Mouse (Mus musculus) limb, embryonic 11.5 days (tissue): ENCODE results near the gene Ppfibp1. TPM values are rescaled to one million over a fixed set of nuclear protein-coding genes. Genes with fewer than 3 reads are reported as not detected.

Source experiments
- ATAC-seq: fragments of 200-750 bp; cut with Nextera tagmentation; 2 replicates; pipeline ENCODE4 v1.8.0; 2017; ENCODE audit warnings: low read depth; ENCODE audit not compliant: insufficient number of reproducible peaks, low FRiP score, low TSS enrichment
- DNase-seq: peaks from one replicate; pipeline ENCODE4 v3.0.0-alpha.2; 2015; ENCODE audit warnings: low spot score
- H3K27ac ChIP-seq: fragments of 300-500 bp; sonication (generic); replicated peaks from 2 replicates; pipeline ENCODE4 v1.5.1; 2014; ENCODE audit warnings: low read depth, mild to moderate bottlenecking, low read length
- H3K27me3 ChIP-seq: fragments of 300-500 bp; sonication (generic); 2 replicates; pipeline ENCODE4 v1.6.1; 2014; ENCODE audit warnings: mild to moderate bottlenecking, low read length, mixed read lengths; ENCODE audit not compliant: control insufficient read depth, insufficient read depth
- H3K36me3 ChIP-seq: fragments of 300-500 bp; sonication (generic); 2 replicates; pipeline ENCODE4 v1.6.1; 2014; ENCODE audit warnings: mild to moderate bottlenecking, low read length, moderate library complexity, mixed read lengths; ENCODE audit not compliant: control insufficient read depth, insufficient read depth
- H3K4me1 ChIP-seq: fragments of 300-500 bp; sonication (generic); 2 replicates; pipeline ENCODE4 v1.6.1; 2014; ENCODE audit warnings: low read length, mixed read lengths; ENCODE audit not compliant: control insufficient read depth, insufficient read depth
- H3K4me2 ChIP-seq: fragments of 300-500 bp; sonication (generic); 2 replicates; pipeline ENCODE4 v1.6.1; 2014; ENCODE audit warnings: low read depth, mild to moderate bottlenecking, moderate library complexity; ENCODE audit not compliant: severe bottlenecking
- H3K4me3 ChIP-seq: fragments of 300-500 bp; sonication (generic); 2 replicates; pipeline ENCODE4 v1.5.1; 2014; ENCODE audit warnings: low read depth, low read length
- H3K9ac ChIP-seq: fragments of 300-500 bp; sonication (generic); 2 replicates; pipeline ENCODE4 v1.6.1; 2014; ENCODE audit warnings: mild to moderate bottlenecking, low read length
- H3K9me3 ChIP-seq: fragments of 300-500 bp; sonication (generic); 2 replicates; pipeline ENCODE4 v1.6.1; 2016; ENCODE audit warnings: low read length; ENCODE audit not compliant: control insufficient read depth
- WGBS: fragments of 180-500 bp; shearing (Covaris S2); extraction: QIAGEN DNeasy Blood & Tissue Kit; methylation state at CpG from one replicate; pipeline ENCODE4 v1.1.7; 2014; 5-methylcytosine and 5-hydroxymethylcytosine counted together
- polyA plus RNA-seq: library from polyadenylated mRNA; unstranded; fragments of >200 nt; fragmentation: Nextera tagmentation; extraction: Ambion mirVana; gene quantifications from 2 replicates; pipeline ENCODE4 v1.2.1, GENCODE M21; 2014

Gene Ppfibp1
- polyA plus RNA-seq, 1 experiment from 2014 or later = 44.4 TPM

DNA sequence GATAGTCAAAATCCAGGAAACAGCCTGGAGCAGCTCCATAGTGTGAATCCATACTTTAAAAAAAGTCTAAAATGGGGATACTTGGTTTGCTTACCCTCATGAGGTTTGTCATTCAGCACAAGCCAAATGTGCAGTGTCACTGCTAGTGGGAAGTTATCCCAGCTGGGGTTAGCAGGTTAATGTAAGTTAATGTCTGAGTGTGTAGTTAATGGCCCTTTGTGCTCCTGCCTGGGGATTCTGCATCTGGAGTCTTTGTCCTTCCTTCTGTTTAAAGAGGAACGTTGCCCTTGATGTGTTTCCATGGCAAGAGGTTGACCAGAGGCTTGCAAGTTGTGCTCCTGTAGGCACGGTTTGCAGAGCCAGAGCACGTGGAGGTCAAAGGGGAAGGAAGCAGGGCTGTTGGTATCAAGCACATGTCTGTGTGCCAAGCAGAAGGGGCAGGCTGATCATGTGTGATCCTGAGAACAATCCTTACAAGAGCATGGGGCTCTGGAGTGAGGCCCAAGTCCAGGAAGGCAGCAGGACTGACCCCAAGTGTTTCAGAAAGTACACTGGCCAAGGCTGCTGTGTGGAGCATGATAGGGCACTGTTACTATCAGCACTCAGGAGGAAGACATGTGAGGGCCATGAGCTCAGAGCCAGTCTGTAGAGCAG, 24.7 kb downstream of the Ppfibp1 start:
- Histone ChIP-seq H3K27ac (peak overlapping the region; percentile 52; the same call in 1 of the 2 replicates), H3K4me2 (no peak overlapping the region), H3K9me3 (no peaks in the 10 kb centered on the region), H3K27me3 (no peaks in the 10 kb centered on the region), H3K36me3 (0 out of 2 replicates have a peak, but pooled peaks cover 2% of the 10 kb centered on the region), H3K4me3 (no peak overlapping the region), H3K9ac (no peak overlapping the region), H3K4me1 (peaks cover 12% of the 10 kb centered on the region)
- no peak for DNase-seq
- WGBS = 11% methylated on average over 3 of the region's 3 CpGs
- no peak for ATAC-seq

DNA sequence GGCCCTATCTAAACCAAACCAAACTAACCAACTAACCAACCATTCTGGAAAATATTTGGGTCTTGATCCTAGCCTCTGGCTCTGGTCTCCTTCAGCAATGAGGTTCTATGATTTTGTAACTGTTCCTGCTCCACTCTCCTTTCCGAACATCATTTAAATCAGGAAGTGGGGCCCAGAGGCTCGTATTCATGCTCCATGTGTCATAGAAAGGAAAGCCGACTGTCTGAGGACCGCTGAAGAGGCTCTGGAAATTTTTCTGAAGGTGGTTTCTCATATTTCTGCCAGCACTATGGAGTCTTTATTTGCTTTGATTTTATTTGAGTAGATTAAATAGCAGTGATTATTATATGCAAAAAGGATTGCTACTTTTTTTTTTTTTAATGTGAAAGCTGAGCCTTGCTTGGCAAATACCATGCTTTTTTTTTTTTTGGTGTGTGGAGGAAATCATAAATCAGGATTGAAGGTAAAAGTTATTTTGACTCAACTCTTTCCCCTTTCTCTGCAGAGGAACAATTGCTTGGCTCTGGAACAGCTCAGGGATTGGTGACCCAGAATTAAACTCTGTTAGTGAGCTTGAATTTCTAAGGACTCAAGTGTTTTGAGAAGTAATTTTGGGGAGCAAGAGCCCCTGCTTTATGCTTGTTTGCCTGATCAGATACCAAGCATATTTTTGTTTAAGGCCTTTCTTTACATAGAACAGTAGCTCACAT, 25.4 kb downstream of the Ppfibp1 start:
- H3K4me2 ChIP-seq = no peak overlapping the region
- H3K9ac ChIP-seq = no peak overlapping the region
- H3K4me3 ChIP-seq = no peak overlapping the region
- ATAC-seq (no peak), DNase-seq (no peak)
- WGBS = 46% methylated on average over 4 of the region's 4 CpGs
- H3K9me3 ChIP-seq = no peaks in the 10 kb centered on the region
- H3K4me1 ChIP-seq = peaks cover 12% of the 10 kb centered on the region
- H3K36me3 ChIP-seq = 0 out of 2 replicates have a peak, but pooled peaks cover 2% of the 10 kb centered on the region
- no peaks in the 10 kb centered on the region for H3K27me3 ChIP-seq
- peak overlapping the region; percentile 52; the same call in 1 of the 2 replicates for H3K27ac ChIP-seq

DNA sequence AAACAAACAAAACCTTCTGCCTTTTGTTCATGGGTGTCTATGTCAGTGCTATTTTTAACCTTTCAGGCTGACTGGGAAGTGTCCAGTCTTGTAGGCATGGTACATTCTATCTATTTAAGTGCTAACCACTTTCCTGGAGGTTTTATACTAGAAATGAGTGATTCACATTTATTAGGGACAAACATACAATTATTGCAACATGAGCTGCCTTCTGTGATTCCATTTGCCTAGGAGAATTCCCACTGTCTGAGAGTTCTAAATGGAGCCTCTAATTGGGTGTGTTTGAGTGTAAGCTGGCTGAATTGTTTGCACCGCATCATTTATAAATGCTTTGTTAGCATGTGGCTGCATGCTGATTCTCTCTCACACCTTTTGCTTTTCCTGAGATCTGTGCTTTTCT, 27.5 kb downstream of the Ppfibp1 start:
- Histone ChIP-seq H3K27me3 (no peaks in the 10 kb centered on the region), H3K4me2 (no peak overlapping the region), H3K9ac (no peak overlapping the region), H3K36me3 (no peaks in the 10 kb centered on the region), H3K27ac (no peak overlapping the region), H3K9me3 (no peaks in the 10 kb centered on the region), H3K4me3 (no peak overlapping the region), H3K4me1 (peaks cover 12% of the 10 kb centered on the region)
- ATAC-seq (no peak), DNase-seq (no peak)
- WGBS = 87% methylated on average over 1 of the region's 1 CpGs

DNA sequence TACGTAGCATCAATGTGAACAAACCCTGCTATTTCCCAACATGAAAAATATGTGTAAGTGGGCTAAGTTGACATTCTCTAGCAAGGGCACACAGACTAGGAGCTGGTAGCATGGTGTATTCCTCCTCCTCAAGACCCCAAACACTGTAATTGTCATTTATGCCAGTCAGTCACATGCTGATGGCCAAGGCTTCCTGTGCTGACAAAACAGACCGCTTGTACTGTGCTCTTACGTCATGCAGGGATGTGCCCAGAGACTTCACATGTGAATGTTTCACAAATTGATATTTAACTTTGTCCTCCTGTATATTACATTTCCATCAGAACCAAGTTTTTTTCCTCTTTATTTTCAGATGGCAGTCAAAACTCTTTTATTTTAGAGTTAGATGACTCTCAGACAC, 29.1 kb downstream of the Ppfibp1 start:
- Histone ChIP-seq H3K27ac (no peak overlapping the region), H3K4me2 (no peak overlapping the region), H3K4me3 (no peak overlapping the region), H3K4me1 (peaks cover 9% of the 10 kb centered on the region), H3K27me3 (no peaks in the 10 kb centered on the region), H3K36me3 (no peaks in the 10 kb centered on the region), H3K9ac (no peak overlapping the region), H3K9me3 (no peaks in the 10 kb centered on the region)
- 87% methylated on average over 3 of the region's 3 CpGs for WGBS
- ATAC-seq = no peak
- no peak for DNase-seq

DNA sequence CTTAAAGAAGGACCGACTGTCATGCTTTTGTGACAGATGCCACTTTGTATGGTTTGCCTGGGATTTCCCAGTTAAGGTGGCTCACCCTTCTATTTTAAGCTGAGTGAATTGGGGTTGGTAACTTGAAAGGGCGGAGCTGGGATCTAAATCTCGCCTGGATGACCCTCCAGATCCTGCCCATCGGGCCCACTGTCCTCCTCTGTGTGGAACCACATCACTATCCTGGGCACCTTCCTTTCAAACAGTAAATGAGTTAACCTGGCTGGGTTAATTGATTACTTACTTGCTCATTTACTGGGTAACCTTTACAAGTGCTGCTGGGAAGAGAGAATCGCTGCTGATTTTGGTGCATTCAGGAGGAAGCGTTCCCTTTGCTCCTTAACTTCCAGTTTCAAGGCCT, 30.1 kb downstream of the Ppfibp1 start:
- Histone ChIP-seq H3K36me3 (no peaks in the 10 kb centered on the region), H3K27ac (no peak overlapping the region), H3K9me3 (no peaks in the 10 kb centered on the region), H3K4me2 (no peak overlapping the region), H3K4me1 (peaks cover 2% of the 10 kb centered on the region), H3K4me3 (no peak overlapping the region), H3K27me3 (no peaks in the 10 kb centered on the region), H3K9ac (no peak overlapping the region)
- DNase-seq = no peak
- 90% methylated on average over 6 of the region's 6 CpGs for WGBS
- no peak for ATAC-seq

DNA sequence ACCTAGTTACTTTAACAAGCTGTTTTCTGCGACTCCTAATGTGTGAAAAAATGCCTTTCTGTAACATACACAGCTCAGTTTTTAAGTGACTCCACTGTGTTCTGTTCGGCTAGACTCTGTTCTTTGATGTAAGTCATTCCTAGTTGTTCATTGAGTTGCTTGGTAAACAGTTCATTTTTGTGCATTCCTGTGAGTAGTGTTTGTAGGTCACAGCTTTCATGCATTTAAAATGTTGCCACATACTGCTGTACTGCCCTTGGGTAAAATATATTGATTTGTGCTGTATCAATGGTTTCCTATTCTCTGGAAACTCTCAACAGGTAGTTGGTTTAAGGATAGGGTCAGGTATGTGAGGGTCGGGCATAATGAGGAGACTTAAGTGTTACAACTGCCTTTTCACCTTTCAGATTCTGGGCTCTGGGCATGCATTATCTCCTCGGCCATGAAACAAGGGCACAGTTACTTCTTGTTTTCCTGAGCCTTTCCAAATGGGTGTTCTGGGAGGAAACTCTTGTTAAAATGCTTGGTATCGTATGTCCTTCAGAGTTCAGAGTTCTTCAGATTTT, 38.2 kb downstream of the Ppfibp1 start:
- Histone ChIP-seq H3K4me3 (no peak overlapping the region), H3K4me1 (peaks cover 8% of the 10 kb centered on the region; the same call in 1 of the 2 replicates), H3K9me3 (no peaks in the 10 kb centered on the region), H3K27me3 (no peaks in the 10 kb centered on the region), H3K36me3 (no peaks in the 10 kb centered on the region), H3K27ac (no peak overlapping the region), H3K9ac (no peak overlapping the region), H3K4me2 (no peak overlapping the region)
- DNase-seq (no peak), ATAC-seq (no peak)
- WGBS = 72% methylated on average over 5 of the region's 5 CpGs

DNA sequence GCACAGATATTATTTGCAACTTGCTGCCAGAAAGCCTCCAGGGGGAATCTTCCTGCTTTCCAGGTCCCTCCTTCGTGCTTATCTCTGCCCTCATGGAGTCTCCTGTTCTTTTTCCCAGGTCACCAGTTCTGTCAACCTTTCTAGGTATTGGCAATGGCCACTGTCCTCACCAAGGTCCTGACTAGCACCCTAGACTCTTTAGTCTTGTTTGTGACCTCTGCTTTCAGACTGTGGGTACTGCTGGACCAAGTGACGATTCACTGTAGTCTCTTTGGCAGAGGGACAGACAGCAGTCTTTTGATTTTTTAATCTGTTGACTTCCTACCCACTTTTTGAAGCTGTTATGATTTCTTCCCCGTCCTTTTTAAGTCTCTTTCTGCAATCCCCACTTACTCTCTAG, 39.8 kb downstream of the Ppfibp1 start:
- Histone ChIP-seq H3K4me3 (no peak overlapping the region), H3K36me3 (no peaks in the 10 kb centered on the region), H3K9me3 (no peaks in the 10 kb centered on the region), H3K27ac (no peak overlapping the region), H3K27me3 (no peaks in the 10 kb centered on the region), H3K9ac (no peak overlapping the region), H3K4me2 (no peak overlapping the region), H3K4me1 (peaks cover 11% of the 10 kb centered on the region)
- DNase-seq (no peak), ATAC-seq (no peak)
- whole genome bisulfite sequencing = 64% methylated on average over 3 of the region's 3 CpGs

DNA sequence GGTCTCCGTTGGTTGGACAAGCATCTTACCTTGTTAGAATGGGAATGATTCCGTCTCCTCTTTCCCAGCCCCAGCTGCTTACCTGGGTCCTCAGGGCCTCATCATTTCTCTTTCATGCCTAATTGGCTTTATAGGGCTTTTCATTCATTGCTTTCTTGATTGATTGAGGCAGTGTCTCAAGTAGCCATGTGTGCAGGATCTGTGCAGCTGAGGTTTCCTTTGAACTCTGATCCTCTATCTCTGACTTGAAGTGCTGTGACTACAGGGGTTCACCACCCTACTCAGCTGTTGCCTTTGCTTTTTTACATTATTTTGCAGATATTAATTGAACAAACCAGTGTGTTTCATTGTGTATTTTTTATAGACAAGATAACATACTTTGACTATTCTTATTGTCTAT, 40.7 kb downstream of the Ppfibp1 start:
- no peak overlapping the region for H3K9ac ChIP-seq
- peaks cover 14% of the 10 kb centered on the region for H3K4me1 ChIP-seq
- no peaks in the 10 kb centered on the region for H3K27me3 ChIP-seq
- H3K4me3 ChIP-seq = no peak overlapping the region
- H3K36me3 ChIP-seq = no peaks in the 10 kb centered on the region
- no peak overlapping the region for H3K4me2 ChIP-seq
- H3K27ac ChIP-seq = no peak overlapping the region
- DNase-seq = no peak
- WGBS = 53% methylated on average over 2 of the region's 2 CpGs
- H3K9me3 ChIP-seq = no peaks in the 10 kb centered on the region
- ATAC-seq = no peak
